Mouse (Mus musculus) spleen, adult 2 months (tissue): ENCODE data around the gene Bok.

ENCODE experiments used
- CTCF ChIP-seq: fragments of 200-500 bp; IDR thresholded peaks from 2 replicates; pipeline ENCODE4 v1.5.1; 2011; ENCODE audit warnings: mild to moderate bottlenecking, inconsistent platforms; ENCODE audit not compliant: insufficient read depth, insufficient read length, insufficient replicate concordance; ENCODE audit errors: extremely low read depth
- POLR2A ChIP-seq: fragments of 200-500 bp; IDR thresholded peaks from 2 replicates; pipeline ENCODE4 v1.6.1; 2011; ENCODE audit warnings: low read depth, low read length, inconsistent platforms

DNA sequence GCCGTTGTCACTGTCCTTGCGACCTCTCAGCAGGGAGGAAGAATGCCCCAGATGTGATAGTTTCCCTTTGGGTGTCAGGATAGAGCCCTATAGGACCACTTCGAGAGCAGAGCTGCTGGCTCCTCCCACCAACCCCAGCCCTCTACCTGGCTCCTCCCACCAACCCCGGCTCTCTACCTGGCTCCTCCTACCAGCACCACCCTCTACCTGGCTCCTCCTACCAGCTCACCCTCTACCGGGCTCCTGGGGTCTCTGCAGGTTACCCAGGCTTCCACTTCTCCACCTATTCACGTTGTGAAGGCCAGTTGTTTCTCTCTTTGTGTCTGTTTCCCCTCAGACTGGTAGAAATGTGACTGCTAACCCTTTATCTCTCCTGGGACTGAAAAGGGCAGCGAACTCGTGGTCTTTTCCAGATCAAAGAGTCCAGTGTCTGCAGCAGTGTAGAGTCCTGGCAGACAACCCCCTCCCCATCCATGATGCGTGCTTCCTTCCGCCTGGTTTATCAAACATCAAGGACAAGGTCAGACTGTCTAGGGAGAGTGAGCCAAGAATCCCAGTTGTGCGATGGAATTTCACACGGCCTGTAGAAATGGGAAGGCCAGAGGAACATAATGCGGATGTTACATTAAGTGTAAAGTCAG, 17.6 kb upstream of the Bok start:
- TF ChIP-seq POLR2A (no peak), CTCF (no peak)
